Mouse (Mus musculus) megakaryocyte-erythroid progenitor cell, adult 5 weeks (primary cell): ENCODE data around the gene Gm17469. TPM values are rescaled to one million over a fixed set of nuclear protein-coding genes. Genes with fewer than 3 reads are reported as not detected.

Experiments
- polyA plus RNA-seq: library from polyadenylated mRNA; stranded (reverse); fragments of >175 nt; gene quantifications from 2 replicates; pipeline ENCODE4 v1.2.3, GENCODE M21; 2012

The Gm17469 gene
- polyA plus RNA-seq: not detected in 2 replicates

GRCm38 (mm10) chrX:124629593-124629992 lies at the start of gene Gm17469:
Gene Gm17469, plus strand, starts transcription at chrX:124629893.

Other genes starting within 250 kb of the Gm17469 start
- not detected in 2 replicates for gene Gm17584, start 129.3 kb upstream of the Gm17469 start, polyA plus RNA-seq